Mouse (Mus musculus) spleen, adult 2 months (tissue): Measurements from ENCODE around the gene Dnm1. TPM values are rescaled to one million over a fixed set of nuclear protein-coding genes. Genes with fewer than 3 reads are reported as not detected.

Experiments
- DNase-seq, 2 experiments: peaks; one replicate each; pipeline versions ENCODE4 v3.0.0 to v3.0.0-alpha.2; 2012 to 2021; ENCODE audit warnings: low spot score in 2 of 2, low read depth in 1 of 2
- H3K27ac ChIP-seq: fragments of 200-500 bp; 2 replicates; pipeline ENCODE4 v1.5.1; 2012; ENCODE audit warnings: low read length, inconsistent platforms; ENCODE audit not compliant: insufficient read depth
- H3K27me3 ChIP-seq: fragments of 200-500 bp; 2 replicates; pipeline ENCODE4 v1.6.1; 2012; ENCODE audit warnings: mild to moderate bottlenecking, moderate library complexity, low read length, inconsistent platforms; ENCODE audit not compliant: control insufficient read depth, insufficient read depth
- H3K36me3 ChIP-seq: fragments of 200-500 bp; 2 replicates; pipeline ENCODE4 v1.6.1; 2012; ENCODE audit warnings: mild to moderate bottlenecking, low read length, inconsistent platforms; ENCODE audit not compliant: control insufficient read depth, insufficient read depth
- H3K4me1 ChIP-seq: fragments of 200-500 bp; 2 replicates; pipeline ENCODE4 v1.6.1; 2011; ENCODE audit warnings: inconsistent platforms; ENCODE audit not compliant: control insufficient read depth, insufficient read depth, insufficient read length
- H3K4me3 ChIP-seq: fragments of 200-500 bp; 2 replicates; pipeline ENCODE4 v1.5.1; 2011; ENCODE audit warnings: mild to moderate bottlenecking, inconsistent platforms; ENCODE audit not compliant: insufficient read depth, insufficient read length; ENCODE audit errors: extremely low read depth
- CTCF ChIP-seq: fragments of 200-500 bp; IDR thresholded peaks from 2 replicates; pipeline ENCODE4 v1.5.1; 2011; ENCODE audit warnings: mild to moderate bottlenecking, inconsistent platforms; ENCODE audit not compliant: insufficient read depth, insufficient read length, insufficient replicate concordance; ENCODE audit errors: extremely low read depth
- POLR2A ChIP-seq: fragments of 200-500 bp; IDR thresholded peaks from 2 replicates; pipeline ENCODE4 v1.6.1; 2011; ENCODE audit warnings: low read depth, low read length, inconsistent platforms
- WGBS: fragments of 180-500 bp; shearing (Covaris S2); methylation state at CpG from one replicate; pipeline ENCODE4 v1.1.7; 2018; 5-methylcytosine and 5-hydroxymethylcytosine counted together
- polyA plus RNA-seq: library from polyadenylated mRNA; depleted of rRNA; stranded (reverse); fragments of >200 nt; gene quantifications from 2 replicates; pipeline ENCODE4 v1.2.3, GENCODE M21; 2012

Gene Dnm1
- polyA plus RNA-seq, 1 experiment: 22.1 TPM

DNA sequence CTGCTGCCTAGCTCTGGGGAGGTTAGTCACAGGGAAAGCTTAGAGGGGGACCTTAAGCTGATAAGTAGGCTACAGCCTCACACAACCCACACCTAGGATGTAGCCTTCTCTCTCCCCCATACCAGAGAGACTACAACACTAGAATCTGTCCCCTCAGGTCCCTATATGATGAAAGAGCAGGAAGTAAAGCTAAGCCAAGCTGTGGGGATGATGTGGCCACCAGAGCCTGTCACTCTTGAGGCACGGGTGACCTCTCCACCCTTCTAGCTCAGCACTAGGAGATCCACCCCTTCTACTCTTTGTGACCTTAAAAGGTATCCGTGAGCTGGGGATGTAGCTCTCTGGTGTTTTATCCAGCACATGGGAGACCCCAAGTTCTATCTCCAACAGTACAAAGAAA lies 36.0 kb upstream of the Dnm1 start:
- Histone ChIP-seq H3K27ac (no peak overlapping the region), H3K4me1 (no peaks in the 10 kb centered on the region), H3K27me3 (no peaks in the 10 kb centered on the region), H3K4me3 (no peak overlapping the region), H3K36me3 (no peaks in the 10 kb centered on the region)
- 62% methylated on average over 2 of the region's 2 CpGs for WGBS
- TF ChIP-seq CTCF (no peak), POLR2A (no peak)
- no peak for DNase-seq

- TF ChIP-seq CTCF (no peak), POLR2A (no peak)
- no peak for DNase-seq
- no peak within 1 kb of the TSS for H3K4me3 ChIP-seq
- no peaks in the 10 kb centered on the region for H3K4me1 ChIP-seq
- 66% methylated on average over 5 of the region's 5 CpGs for WGBS
- H3K27ac ChIP-seq: no peak within 1 kb of the TSS
- H3K27me3 ChIP-seq: no peaks in the 10 kb centered on the region
- no peaks in the 10 kb centered on the region for H3K36me3 ChIP-seq
Observed at GRCm38 (mm10) chr2:32387706-32388490, 34.8 kb upstream of the Dnm1 start, which contains the start of gene Lcn2. Gene Lcn2, minus strand, starts transcription at chr2:32388252.

GRCm38 (mm10) chr2:32382689-32383088 lies 29.6 kb upstream of the Dnm1 start:
- Histone ChIP-seq H3K27ac (no peak overlapping the region), H3K4me1 (peaks cover 3% of the 10 kb centered on the region; the same call in 1 of the 2 replicates), H3K36me3 (peaks cover 7% of the 10 kb centered on the region; the same call in 1 of the 2 replicates), H3K4me3 (no peak overlapping the region), H3K27me3 (no peaks in the 10 kb centered on the region)
- 78% methylated on average over 2 of the region's 2 CpGs for WGBS
- no peak for TF ChIP-seq CTCF
- TF ChIP-seq POLR2A: no peak
- no peak for DNase-seq

- WGBS: under 1% methylated on average over 47 of the region's 47 CpGs
- peaks cover 3% of the 10 kb centered on the region; the same call in 1 of the 2 replicates for H3K4me1 ChIP-seq
- peak within 1 kb of the TSS; percentile 50; the same call in 1 of the 2 replicates for H3K27ac ChIP-seq
- peaks cover 13% of the 10 kb centered on the region for H3K36me3 ChIP-seq
- peak; percentile 85 to 97 for DNase-seq
- no peaks in the 10 kb centered on the region for H3K27me3 ChIP-seq
- TF ChIP-seq POLR2A (peak; percentile 34; the same call in 1 of the 2 replicates), CTCF (no peak)
- H3K4me3 ChIP-seq: peak within 1 kb of the TSS; percentile 72
Observed at GRCm38 (mm10) chr2:32381775-32382223, 28.7 kb upstream of the Dnm1 start, which contains the start of gene 1110008P14Rik. Gene 1110008P14Rik, minus strand, starts transcription at chr2:32381938.

- no peak for DNase-seq
- Histone ChIP-seq H3K27me3 (no peaks in the 10 kb centered on the region), H3K4me3 (peak overlapping the region; percentile 72), H3K4me1 (peaks cover 3% of the 10 kb centered on the region; the same call in 1 of the 2 replicates), H3K36me3 (peaks cover 17% of the 10 kb centered on the region), H3K27ac (peak overlapping the region; percentile 50; the same call in 1 of the 2 replicates)
- TF ChIP-seq POLR2A (no peak), CTCF (no peak)
- 1% methylated on average over 27 of the region's 27 CpGs for WGBS
Observed at GRCm38 (mm10) chr2:32381141-32381774, 28.1 kb upstream of the Dnm1 start.

DNA sequence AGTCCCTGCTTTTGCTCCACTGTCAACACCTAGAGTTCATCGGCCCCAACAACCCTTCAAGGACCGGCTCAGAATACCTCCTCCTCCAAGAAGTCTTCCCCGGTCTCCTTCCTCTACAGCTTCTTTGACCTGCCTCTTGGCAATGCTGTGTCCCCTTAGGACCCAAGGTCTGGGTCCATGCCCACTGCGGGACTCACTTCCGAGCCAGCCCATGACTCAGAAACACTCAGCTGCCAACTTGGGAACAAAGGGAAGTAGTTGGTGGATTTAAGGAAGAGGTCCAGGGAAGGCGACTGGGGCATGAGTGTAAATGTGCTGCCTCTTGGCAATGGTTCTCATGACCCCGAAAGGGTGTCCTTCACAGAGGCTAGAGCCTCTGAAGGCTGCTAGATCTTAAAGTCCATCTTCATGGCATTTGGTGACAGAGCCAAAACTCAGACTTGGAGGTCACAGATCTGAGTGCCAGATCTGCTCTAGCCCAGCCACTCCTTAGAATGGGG lies 26.9 kb upstream of the Dnm1 start:
- H3K4me3 ChIP-seq: no peak overlapping the region
- H3K27me3 ChIP-seq: no peaks in the 10 kb centered on the region
- H3K4me1 ChIP-seq: peaks cover 3% of the 10 kb centered on the region; the same call in 1 of the 2 replicates
- DNase-seq: no peak
- H3K27ac ChIP-seq: no peak overlapping the region
- H3K36me3 ChIP-seq: peaks cover 22% of the 10 kb centered on the region
- WGBS: 85% methylated on average over 7 of the region's 7 CpGs
- TF ChIP-seq CTCF (no peak), POLR2A (no peak)
